In the genomic region with DNA sequence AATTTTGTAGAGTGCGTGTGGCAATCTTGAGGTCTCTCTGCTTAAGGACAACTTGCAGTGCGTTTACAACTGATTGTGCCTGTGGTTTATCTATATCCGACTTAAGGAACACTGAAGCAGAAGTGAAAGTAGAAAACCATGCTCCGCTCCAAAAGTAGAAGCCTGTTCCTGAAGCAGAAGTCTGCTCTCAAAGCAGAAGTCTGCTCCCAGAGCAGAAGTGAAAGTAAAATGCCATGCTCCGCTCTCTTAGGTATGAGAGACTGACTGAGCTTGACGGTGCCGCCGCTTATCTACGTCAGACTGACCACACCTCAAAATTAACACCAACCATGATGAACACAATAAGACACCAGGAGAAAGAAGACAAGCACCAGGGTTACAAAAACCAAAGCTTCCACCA, we compare ENCODE assay signal across 14 mouse cellular contexts.
"Had no signal": no experiment of that assay in that cellular context is flagged by ENCODE, and none has a peak within 500 bp of the region (broad histone marks: within the 10 kb centered on the region; RNA-seq: fewer than 3 reads in every experiment).

No protein-coding gene starts in this region.

- ATAC-seq: midbrain, embryonic 16.5 days had no signal

- H3K27me3 ChIP-seq: kidney, embryonic 15.5 days; limb, embryonic 12.5 days had no signal

- H3K36me3 ChIP-seq: kidney, embryonic 15.5 days; limb, embryonic 12.5 days had no signal

- H3K4me1 ChIP-seq: kidney, embryonic 15.5 days; limb, embryonic 12.5 days had no signal

- DNase-seq: kidney, adult 11 months; kidney, postnatal 25 days; liver; lung, adult 18-20 months; right cerebral cortex, adult 18-20 months; right cerebral cortex, postnatal 25 days; thymus, adult 18-20 months; thymus, postnatal 14 days had no signal

- H3K27ac ChIP-seq: kidney, embryonic 15.5 days; limb, embryonic 12.5 days; liver, embryonic 14.5 days; stomach, postnatal 0 days had no signal

- H3K9ac ChIP-seq: kidney, embryonic 15.5 days; limb, embryonic 12.5 days; liver, embryonic 14.5 days had no signal

- H3K4me3 ChIP-seq: kidney, embryonic 15.5 days; limb, embryonic 12.5 days had no signal

- H3K4me2 ChIP-seq: kidney, embryonic 15.5 days; limb, embryonic 12.5 days; midbrain, embryonic 11.5 days had no signal
